In genomic region chr6:45026011-45026682, GRCm38 (mm10) we compare ENCODE assay signal across 7 mouse cellular contexts. TPM values are rescaled to one million over a fixed set of nuclear protein-coding genes. Genes with fewer than 3 reads are reported as not detected.
DNase-seq lines count a peak whose midpoint lies in the region; ATAC-seq lines count a peak whose summit lies in the region.

No protein-coding gene starts in this region.

- 16% methylated on average over 9 of the region's 9 CpGs for WGBS in large intestine, adult 2 months

- H3K27me3 ChIP-seq in splenic B cell, adult 2 months (ENCODE audit: control insufficient read depth, insufficient read depth, low read length, poor library complexity, severe bottlenecking), result no peaks in the 10 kb centered on the region

- ATAC-seq in CD4-positive, CD25-positive, alpha-beta regulatory T cell, adult 4 months, result peak; percentile 53
- ATAC-seq in frontal cortex, adult (ENCODE audit: low TSS enrichment), result peak; percentile 99
- ATAC-seq in megakaryocyte-erythroid progenitor cell, adult 5-6 weeks (replicated peaks; ENCODE audit: low FRiP score, low TSS enrichment, poor library complexity, severe bottlenecking), result peak; percentile 94

- DNase-seq in MEL-GATA-1-ER (ENCODE audit: extremely low read depth, low read depth), result peak; percentile 29
- DNase-seq in cerebellum, adult 9-11 months, result peak; percentile 20
- peak; percentile 8 for DNase-seq in large intestine, adult 2 months (ENCODE audit: low read depth, low spot score)
- DNase-seq in splenic B cell, adult 2 months (ENCODE audit: low read depth, low spot score), result peak; percentile 23

- H3K36me3 ChIP-seq in splenic B cell, adult 2 months (ENCODE audit: control insufficient read depth, insufficient read depth, low read length, poor library complexity, severe bottlenecking), result no peaks in the 10 kb centered on the region

RNA-seq across cellular contexts. Expression of gene Cntnap2, which starts 33.0 kb away (rescaled TPM):
- polyA plus RNA-seq in CD4-positive, CD25-positive, alpha-beta regulatory T cell, adult 4 months (2017; shearing (Covaris generic)), result under 1 TPM; 0.08 to 0.09 TPM
- polyA plus RNA-seq in large intestine, adult 2 months (2012; rRNA removed), result 0.15 and 0.33 TPM in 2 replicates
- total RNA-seq in megakaryocyte-erythroid progenitor cell, adult 5-6 weeks (2014; fragmentation: Nextera tagmentation), result not detected in 2 replicates
- not detected in 2 replicates for total RNA-seq in megakaryocyte-erythroid progenitor cell, adult 5-6 weeks (2017)

Comparison
In these comparisons a context has a peak if more than half of its experiments do, and no peak if none do; other contexts are left out.
1. Peak in every context shown above with its lines: DNase-seq and ATAC-seq.